In genomic region chr10:86056297-86056903, GRCm38 (mm10) we compare ENCODE assay signal across 19 mouse cellular contexts. TPM values are rescaled to one million over a fixed set of nuclear protein-coding genes. Genes with fewer than 3 reads are reported as not detected.
DNase-seq lines count a peak whose midpoint lies in the region; ATAC-seq and TF ChIP-seq lines count a peak whose summit lies in the region.
"Had no signal": no experiment of that assay in that cellular context is flagged by ENCODE, and none has a peak within 500 bp of the region (broad histone marks: within the 10 kb centered on the region; RNA-seq: fewer than 3 reads in every experiment).

No protein-coding gene starts in this region.

- no peak for ATAC-seq in midbrain, postnatal 0 days (ENCODE audit: low FRiP score)
- ATAC-seq in midbrain, embryonic 14.5 days (ENCODE audit: low FRiP score, low TSS enrichment) = no peak
- ATAC-seq: forebrain, embryonic 13.5 days; inflammation-experienced regulatory T-cells, adult 6 months had no signal

- no peak overlapping the region for H3K9ac ChIP-seq in midbrain, postnatal 0 days (replicated peaks; ENCODE audit: low read length, poor library complexity, severe bottlenecking)
- H3K9ac ChIP-seq in midbrain, embryonic 14.5 days (replicated peaks; ENCODE audit: low read length) = no peak overlapping the region
- H3K9ac ChIP-seq: embryonic facial prominence, embryonic 15.5 days; forebrain, embryonic 13.5 days; liver, embryonic 13.5 days had no signal

- H3K27ac ChIP-seq in left cerebral cortex, adult 2 months = no peak overlapping the region
- H3K27ac ChIP-seq in midbrain, postnatal 0 days (ENCODE audit: low read depth, low read length) = no peak overlapping the region
- H3K27ac ChIP-seq in midbrain, embryonic 14.5 days (replicated peaks; ENCODE audit: low read depth, low read length) = no peak overlapping the region
- H3K27ac ChIP-seq: embryonic facial prominence, embryonic 15.5 days; forebrain, embryonic 13.5 days; liver, embryonic 13.5 days had no signal

- no peaks in the 10 kb centered on the region for H3K9me3 ChIP-seq in midbrain, postnatal 0 days (ENCODE audit: low read length)
- H3K9me3 ChIP-seq in midbrain, embryonic 14.5 days (ENCODE audit: control insufficient read depth, low read length) = 0 out of 2 replicates have a peak, but pooled peaks cover 3% of the 10 kb centered on the region
- H3K9me3 ChIP-seq: embryonic facial prominence, embryonic 15.5 days; forebrain, embryonic 13.5 days; liver, embryonic 13.5 days had no signal

- intact Hi-C loops in heart, postnatal 14 days (cut with DNase I) = no loop called here
- intact Hi-C loops in left cerebral cortex, adult 2 months (cut with DNase I) = no loop called here
- intact Hi-C loops in left cerebral cortex, postnatal 10 days (cut with DNase I) = no loop called here

- H3K27me3 ChIP-seq in midbrain, postnatal 0 days (ENCODE audit: insufficient read depth, low read length) = no peaks in the 10 kb centered on the region
- H3K27me3 ChIP-seq in midbrain, embryonic 14.5 days (ENCODE audit: control insufficient read depth, insufficient read depth, low read length) = no peaks in the 10 kb centered on the region
- H3K27me3 ChIP-seq: embryonic facial prominence, embryonic 15.5 days; forebrain, embryonic 13.5 days; liver, embryonic 13.5 days had no signal

- H3K36me3 ChIP-seq in midbrain, postnatal 0 days (ENCODE audit: insufficient read depth, low read length) = peaks cover 36% of the 10 kb centered on the region
- H3K36me3 ChIP-seq in midbrain, embryonic 14.5 days (ENCODE audit: control insufficient read depth, insufficient read depth, low read length) = peaks cover 31% of the 10 kb centered on the region
- H3K36me3 ChIP-seq: embryonic facial prominence, embryonic 15.5 days had no signal

- peak; percentile 70 for DNase-seq in heart, adult 11 months
- no peak for DNase-seq in heart, postnatal 14 days
- no peak for DNase-seq in left cerebral cortex, adult 2 months (ENCODE audit: extremely low spot score in 1 of 2, low spot score in 2 of 2)
- DNase-seq in left cerebral cortex, postnatal 10 days (ENCODE audit: extremely low spot score in 1 of 2, low spot score in 2 of 2) = no peak
- no peak for DNase-seq in midbrain, postnatal 0 days (ENCODE audit: low spot score)
- DNase-seq in midbrain, embryonic 14.5 days = no peak
- DNase-seq in thymus, postnatal 0 days (ENCODE audit: low spot score) = no peak
- DNase-seq in layer of hippocampus, adult 9-11 months = no peak
- DNase-seq: cerebellum, adult 18-20 months; heart, postnatal 4 days; liver, embryonic 13.5 days; thymus, postnatal 25 days had no signal

- no peaks in the 10 kb centered on the region for H3K4me1 ChIP-seq in midbrain, postnatal 0 days (ENCODE audit: insufficient read depth, low read length)
- H3K4me1 ChIP-seq in midbrain, embryonic 14.5 days (ENCODE audit: control insufficient read depth, insufficient read depth, low read length) = no peaks in the 10 kb centered on the region
- H3K4me1 ChIP-seq: embryonic facial prominence, embryonic 15.5 days; forebrain, embryonic 13.5 days had no signal

- H3K4me2 ChIP-seq in midbrain, postnatal 0 days (ENCODE audit: low read depth, low read length, poor library complexity, severe bottlenecking) = no peak overlapping the region
- H3K4me2 ChIP-seq in midbrain, embryonic 14.5 days (ENCODE audit: low read length) = no peak overlapping the region
- H3K4me2 ChIP-seq: embryonic facial prominence, embryonic 15.5 days; forebrain, embryonic 13.5 days; liver, embryonic 13.5 days; midbrain, embryonic 11.5 days had no signal

- 85% methylated on average over 8 of the region's 8 CpGs for WGBS in midbrain, postnatal 0 days
- 86% methylated on average over 8 of the region's 8 CpGs for WGBS in midbrain, embryonic 14.5 days

- TF ChIP-seq CTCF in left cerebral cortex, adult 2 months (IDR thresholded peaks at IDR 0.05) = peak; percentile 10
- peak; percentile 54 for TF ChIP-seq CTCF in midbrain, postnatal 0 days (IDR thresholded peaks at IDR 0.05)

- H3K4me3 ChIP-seq in left cerebral cortex, adult 2 months = no peak overlapping the region
- H3K4me3 ChIP-seq in midbrain, postnatal 0 days (ENCODE audit: low read depth, low read length) = no peak overlapping the region
- no peak overlapping the region for H3K4me3 ChIP-seq in midbrain, embryonic 14.5 days (replicated peaks; ENCODE audit: low read depth, low read length)
- H3K4me3 ChIP-seq: embryonic facial prominence, embryonic 15.5 days; forebrain, embryonic 13.5 days; liver, embryonic 13.5 days had no signal

RNA-seq across cellular contexts. Expression of gene Fbxo7, which starts 34.6 kb away (rescaled TPM):
- total RNA-seq in heart, postnatal 14 days (2021) = 10 to 100 TPM; 14.4 to 15.3 TPM
- 10 to 100 TPM; 25.9 to 27.1 TPM for total RNA-seq in left cerebral cortex, adult 2 months (2021)
- 10 to 100 TPM; 17.7 to 23.8 TPM for total RNA-seq in left cerebral cortex, postnatal 10 days (2021)
- 16.6 and 19.6 TPM in 2 replicates for total RNA-seq in midbrain, postnatal 0 days (2014; rRNA removed)
- polyA plus RNA-seq in midbrain, postnatal 0 days (2015; fragmentation: Nextera tagmentation; extraction: Ambion mirVana) = 26.1 and 29.6 TPM in 2 replicates
- polyA plus RNA-seq in midbrain, embryonic 14.5 days (2014; fragmentation: Nextera tagmentation; extraction: Ambion mirVana) = 18.9 and 19.6 TPM in 2 replicates
- polyA plus RNA-seq in thymus, postnatal 0 days (2015; fragmentation: Nextera tagmentation; extraction: Ambion mirVana) = 51.4 and 54.7 TPM in 2 replicates

RNA-seq across cellular contexts. Expression of gene Bpifc, which starts 44.7 kb away (rescaled TPM):
- not detected for total RNA-seq in heart, postnatal 14 days (2021)
- total RNA-seq in left cerebral cortex, adult 2 months (2021) = under 1 TPM in 1 of 2 experiments, not detected in 1; 0.11 TPM
- not detected for total RNA-seq in left cerebral cortex, postnatal 10 days (2021)
- total RNA-seq in midbrain, postnatal 0 days (2014; rRNA removed) = 0.33 TPM in 2 replicates
- 0.11 and 0.15 TPM in 2 replicates for polyA plus RNA-seq in midbrain, postnatal 0 days (2015; fragmentation: Nextera tagmentation; extraction: Ambion mirVana)
- polyA plus RNA-seq in midbrain, embryonic 14.5 days (2014; fragmentation: Nextera tagmentation; extraction: Ambion mirVana) = not detected in 2 replicates
- 0.86 and 0.87 TPM in 2 replicates for polyA plus RNA-seq in thymus, postnatal 0 days (2015; fragmentation: Nextera tagmentation; extraction: Ambion mirVana)
- total RNA-seq: gastrocnemius, adult 18-20 months; heart, adult 8-10 months; heart, postnatal 4 days; left cerebral cortex, postnatal 14 days had no signal
- polyA plus RNA-seq: forebrain, embryonic 13.5 days; inflammation-experienced regulatory T-cells, adult 6 months; liver, embryonic 13.5 days had no signal
